Mouse (Mus musculus) layer of hippocampus, adult 18-20 months (tissue): ENCODE measurements at regions not wholly inside any gene's neighbourhood (a gene's known extent, or its start where the extent isn't known, plus 50 kb on each side); places are given as distances from the start of the nearest gene placed in this dataset.

Experiments
- DNase-seq, 2 experiments: peaks; one replicate each; pipeline ENCODE4 v3.0.0; 2022; ENCODE audit warnings: low spot score in 2 of 2

GRCm38 (mm10) chr1:133482891-133483290 lies 58.7 kb upstream of the Sox13 start:
- DNase-seq = no peak

DNA sequence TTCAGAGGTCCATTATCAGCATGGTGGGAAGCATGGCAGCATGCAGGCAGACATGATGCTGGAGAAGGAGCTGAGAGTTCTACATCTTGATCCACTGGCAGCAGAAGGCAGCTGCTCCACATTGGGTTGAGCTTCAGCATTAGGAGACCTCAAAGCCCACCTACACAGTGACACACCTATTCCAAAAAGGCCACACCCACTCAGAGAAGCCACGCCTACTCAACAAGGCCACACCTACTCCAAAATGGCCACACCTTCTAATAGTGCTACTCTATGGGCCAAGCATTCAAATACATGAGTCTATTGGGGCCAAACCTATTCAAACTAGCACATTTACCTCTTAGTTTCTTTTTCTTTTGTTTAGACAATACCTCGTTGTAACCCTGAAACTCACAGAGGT lies 50.4 kb upstream of the Sox13 start:
- no peak for DNase-seq
